Mouse (Mus musculus): ENCODE measurements around the gene Slc35f5.

DNA sequence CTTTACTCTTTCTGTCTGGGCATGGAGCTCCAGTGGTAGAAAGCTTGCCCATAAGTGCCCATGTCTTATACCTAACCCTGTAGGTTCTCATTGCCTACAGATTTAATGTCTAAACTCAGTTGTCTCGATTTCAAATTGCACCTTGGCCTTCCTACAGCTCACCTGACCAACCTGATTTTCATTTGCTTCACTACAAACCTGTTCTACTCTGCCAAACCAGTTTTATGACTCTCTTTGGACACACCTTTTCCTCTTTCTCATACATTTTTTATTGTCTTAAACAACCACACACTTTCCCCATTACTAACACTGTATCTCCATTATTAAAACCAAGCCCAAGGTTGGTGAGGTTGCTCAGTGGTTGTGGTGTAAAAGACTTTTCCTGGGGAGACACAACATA, 10.5 kb upstream of the Slc35f5 start:
- TF ChIP-seq CTCF (conservative IDR thresholded peaks at IDR 0.05; ENCODE audit: low read length) (no peak), NANOG (IDR thresholded peaks at IDR 0.05; ENCODE audit: borderline replicate concordance, low read length) (no peak)

All from E14TG2a.4 (cell line).